Mouse (Mus musculus): Measurements from ENCODE around the gene Golga5.

Golga5 gene

DNA sequence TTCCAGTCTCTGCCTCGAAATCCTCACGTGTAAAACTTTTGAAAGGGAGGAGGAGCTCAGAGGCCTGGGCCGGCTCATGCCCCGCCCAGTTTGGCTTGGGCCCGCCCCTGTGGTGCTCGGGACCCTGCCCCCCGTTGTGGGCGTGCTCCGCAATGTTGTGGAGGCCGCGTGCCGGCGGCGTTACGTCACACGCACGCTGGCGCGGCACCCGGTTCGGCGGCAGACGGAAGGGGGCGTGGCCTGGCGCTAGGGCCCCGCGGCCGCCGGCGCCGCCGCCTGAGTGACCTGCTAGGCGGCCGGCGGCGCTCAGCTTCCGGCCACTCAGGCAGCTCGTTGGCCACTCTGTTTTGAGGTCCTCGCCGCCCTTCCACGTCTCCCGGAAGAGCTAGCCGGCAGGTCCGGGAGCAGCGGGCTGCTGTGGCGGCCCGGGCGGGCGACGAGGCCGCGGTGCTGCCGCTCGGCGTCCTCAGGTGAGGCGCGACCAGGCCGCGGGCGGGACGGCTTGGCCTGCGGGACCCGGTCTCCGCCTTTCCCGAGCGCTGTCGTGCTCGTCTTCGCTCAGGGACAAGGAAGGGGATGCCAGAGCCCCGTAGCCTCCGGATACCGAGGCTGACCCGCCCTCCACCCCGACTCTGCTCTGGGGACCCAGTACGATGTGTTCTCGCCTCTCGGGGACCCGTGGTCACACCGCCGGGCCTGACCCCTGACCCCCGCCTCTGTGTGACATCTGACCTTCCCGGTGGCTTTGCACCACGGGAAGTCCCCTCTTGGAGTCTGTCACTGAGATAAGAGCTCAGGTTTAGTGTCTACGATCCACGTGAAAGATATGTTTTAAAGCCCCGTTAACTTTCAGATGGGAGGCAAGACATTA lies at the start of gene Golga5:
Gene Golga5, plus strand, starts transcription at position 242 of the 871 bp plus-strand sequence.
- peak; percentile 98 for DNase-seq (ENCODE audit: low spot score)

DNA sequence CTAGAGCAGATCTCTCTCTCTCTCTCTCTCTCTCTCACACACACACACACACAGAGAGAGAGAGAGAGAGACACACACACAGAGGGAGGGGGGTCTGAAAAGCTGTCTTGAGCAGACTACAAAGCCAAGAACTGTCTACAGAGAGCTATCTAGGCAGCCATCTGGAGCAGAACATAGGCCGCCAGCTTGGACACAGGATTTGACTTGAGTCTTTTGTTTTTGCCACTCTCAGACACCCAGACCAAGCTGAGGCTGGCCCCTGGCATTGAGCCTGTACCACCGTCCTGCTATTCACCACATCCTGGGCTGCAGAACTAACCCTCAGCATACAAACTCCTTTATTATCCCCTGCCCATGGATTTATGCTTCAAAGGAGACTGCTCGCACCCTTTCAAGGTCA lies 49.4 kb upstream of the Golga5 start:
- DNase-seq (ENCODE audit: low spot score): no peak

DNA sequence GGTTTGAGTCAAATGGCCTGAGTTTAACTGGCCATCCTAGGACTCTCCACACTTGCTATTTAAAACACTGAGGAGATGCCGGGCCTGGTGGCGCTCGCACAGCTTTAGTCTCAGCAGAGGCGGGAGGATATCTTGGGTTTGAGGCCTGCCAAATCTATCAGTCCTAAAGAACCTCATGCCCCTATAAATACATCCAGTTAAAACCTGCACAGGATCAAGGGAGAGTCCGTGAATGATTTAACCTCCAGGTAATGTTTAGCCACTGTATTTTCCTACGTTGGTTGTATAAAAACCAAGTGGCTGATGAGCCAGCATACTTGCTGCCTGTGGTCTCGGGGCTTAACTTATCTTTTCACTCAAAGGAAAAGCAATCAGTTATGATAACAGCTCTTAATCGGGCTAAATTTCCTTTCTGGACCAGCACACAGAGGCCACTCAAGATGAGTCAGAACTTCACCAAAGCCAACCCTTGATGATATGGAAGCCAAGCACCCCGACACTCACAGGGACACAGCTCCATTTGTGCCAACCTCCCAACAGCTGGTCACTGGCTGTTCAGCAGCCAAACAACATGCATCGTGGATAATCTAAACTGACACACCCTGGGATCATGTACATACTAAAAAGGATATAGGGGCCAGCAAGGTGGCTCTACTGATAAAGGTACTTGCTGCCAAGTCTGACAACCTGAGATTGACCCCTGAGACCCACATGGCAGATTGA lies 48.6 kb upstream of the Golga5 start:
- no peak for DNase-seq (ENCODE audit: low spot score)

DNA sequence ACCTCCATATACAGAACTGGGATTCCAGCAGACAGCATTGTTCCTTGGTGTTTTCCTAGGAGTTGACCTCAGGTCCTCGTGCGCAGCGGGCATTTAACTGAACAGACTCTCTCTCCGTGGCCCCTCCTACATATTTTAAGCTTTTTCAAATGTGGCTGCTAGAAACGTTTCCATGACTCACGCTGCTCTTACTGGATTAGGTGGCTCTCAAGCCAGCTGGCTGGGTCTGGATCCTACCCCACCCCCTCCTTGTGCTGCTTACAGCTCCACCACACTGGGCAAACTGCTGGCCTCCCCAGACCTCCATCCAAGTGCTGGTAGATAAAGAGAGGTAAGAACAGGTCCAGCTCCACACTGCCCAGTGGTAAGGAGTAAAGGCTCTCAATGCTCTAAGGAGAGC lies 46.9 kb upstream of the Golga5 start:
- DNase-seq (ENCODE audit: low spot score): no peak

DNA sequence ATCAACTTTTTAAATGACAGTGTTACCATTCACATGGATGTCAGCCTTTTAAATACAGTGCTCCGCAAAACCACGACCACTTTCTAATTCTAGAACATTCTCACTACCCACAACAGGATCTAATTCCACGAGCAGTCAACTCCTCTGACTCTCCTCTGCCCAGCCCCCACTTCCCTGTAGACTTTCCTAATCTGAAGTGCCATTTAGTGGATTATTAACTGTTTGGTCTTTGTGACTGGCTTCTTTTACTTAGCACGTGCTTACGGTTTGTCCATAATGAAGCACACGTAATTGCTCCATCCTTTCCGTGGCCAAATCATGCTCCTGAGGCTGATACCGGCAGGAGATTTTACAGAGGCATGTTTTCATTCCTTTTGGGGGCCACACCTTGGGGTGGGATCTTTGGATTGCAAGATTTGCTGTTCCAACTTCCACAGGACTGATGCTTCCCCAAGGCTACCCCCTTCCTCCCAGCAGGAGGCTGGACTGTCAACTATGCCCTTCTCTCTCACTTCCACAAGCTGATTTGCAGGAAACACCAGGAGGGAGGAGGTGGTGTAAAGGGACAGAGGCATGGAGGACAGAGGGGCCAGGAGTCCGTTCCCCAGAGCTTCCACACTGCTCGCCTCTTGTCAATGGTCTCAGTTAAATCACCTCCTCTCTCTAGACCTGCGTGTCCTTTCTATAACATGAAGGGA lies 46.2 kb upstream of the Golga5 start:
- DNase-seq (ENCODE audit: low spot score): no peak

DNA sequence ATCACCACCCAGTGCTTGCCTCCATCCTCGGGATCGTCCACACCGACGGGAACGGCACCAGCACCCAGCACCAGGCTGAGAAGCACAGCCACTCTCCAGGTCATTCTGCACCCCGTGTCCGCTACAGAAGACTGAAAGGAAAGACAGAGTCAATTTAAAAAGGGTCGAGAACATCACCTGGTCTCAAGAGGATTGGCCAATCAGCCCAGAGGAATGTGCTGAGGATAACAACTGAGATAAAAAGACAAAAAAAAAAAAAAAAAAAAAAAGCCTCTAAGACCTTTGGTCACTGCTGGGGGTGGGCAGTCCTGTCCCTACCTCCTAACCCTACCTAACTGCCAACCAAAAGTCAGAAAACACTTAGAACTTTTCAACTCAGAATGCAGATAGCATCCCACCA lies 45.3 kb upstream of the Golga5 start:
- DNase-seq (ENCODE audit: low spot score): no peak

DNA sequence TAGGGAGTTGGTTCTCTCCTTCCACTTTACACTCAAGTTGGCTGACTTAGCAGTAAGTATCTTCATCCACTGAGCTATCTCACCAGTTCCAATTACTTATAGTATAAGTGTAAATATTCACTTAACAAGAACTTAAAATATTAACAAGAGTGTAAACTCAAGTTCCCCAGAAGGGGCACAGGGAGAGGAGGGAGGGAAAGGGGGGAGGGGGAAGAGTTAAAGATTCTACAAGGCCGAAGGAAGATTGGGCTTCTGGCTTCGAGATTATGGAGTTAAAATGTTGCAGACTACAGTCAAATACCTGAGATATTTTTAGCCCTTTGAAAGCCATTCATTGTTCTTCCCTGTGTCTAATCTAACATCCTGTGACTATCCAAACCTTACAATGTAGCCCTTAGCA lies 44.5 kb upstream of the Golga5 start:
- DNase-seq (ENCODE audit: low spot score): no peak

DNA sequence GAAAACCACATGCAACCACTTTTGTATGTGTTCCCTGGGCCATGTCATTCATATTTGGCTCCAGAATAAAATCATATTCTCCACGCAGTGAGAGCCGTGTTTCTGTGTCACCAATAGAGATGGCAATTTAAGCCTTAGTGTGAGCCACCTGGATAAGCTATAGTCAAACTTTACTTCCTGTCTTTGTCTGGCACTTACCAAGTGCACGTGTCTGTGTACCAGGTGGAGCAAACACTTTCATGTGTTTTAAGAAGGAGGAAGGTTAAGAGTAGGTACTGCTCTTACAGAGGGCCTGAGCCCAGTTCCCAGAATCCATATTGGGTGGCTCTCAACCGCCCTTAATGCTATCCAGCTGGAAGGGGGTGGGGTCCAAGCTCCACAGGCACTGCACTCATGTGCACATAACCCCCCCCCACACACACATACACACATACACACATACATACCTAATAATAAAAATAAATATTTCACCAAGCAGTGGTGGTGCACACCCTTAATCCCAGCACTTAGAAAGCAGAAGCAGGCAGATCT lies 43.8 kb upstream of the Golga5 start:
- DNase-seq (ENCODE audit: low spot score): no peak

DNA sequence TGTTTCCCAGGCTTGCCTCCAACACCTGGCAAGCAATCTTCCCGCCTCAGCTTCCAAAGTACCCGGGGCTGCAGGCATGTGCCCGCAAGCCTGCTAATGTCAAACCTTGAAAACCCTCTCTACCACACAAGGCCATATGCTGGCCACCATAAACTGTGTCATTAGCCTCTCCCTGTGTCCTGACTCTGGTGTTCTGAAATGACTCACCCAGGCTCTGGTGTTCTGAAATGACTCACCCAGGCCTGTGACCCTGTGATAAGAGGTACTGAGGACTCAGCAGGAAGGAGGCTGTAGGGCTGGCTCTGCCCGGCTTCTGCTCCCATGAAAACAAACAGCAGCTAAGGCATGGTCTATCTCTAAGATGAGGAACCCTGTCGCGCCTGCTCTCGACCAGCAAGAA lies 42.6 kb upstream of the Golga5 start:
- DNase-seq (ENCODE audit: low spot score): no peak

DNA sequence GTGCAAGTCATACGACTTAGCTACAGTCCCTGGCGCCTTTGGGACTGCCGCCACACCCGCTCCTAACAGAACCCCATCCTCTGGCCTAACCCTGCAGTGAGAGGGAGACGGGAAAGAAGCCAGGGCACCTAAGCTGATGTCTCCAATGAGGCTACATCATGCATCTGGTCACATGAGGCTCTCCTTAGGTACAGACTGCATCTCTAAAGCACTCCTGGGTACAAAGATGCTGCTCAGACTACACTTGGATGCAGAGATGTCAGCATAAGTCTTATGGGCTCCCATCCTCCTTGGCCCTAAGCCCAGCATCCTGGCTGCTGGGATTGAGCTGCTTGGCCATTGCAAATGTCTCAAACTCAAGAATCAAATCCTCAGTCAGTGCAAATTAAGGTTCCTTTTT lies 39.3 kb upstream of the Golga5 start:
- DNase-seq (ENCODE audit: low spot score): no peak

DNA sequence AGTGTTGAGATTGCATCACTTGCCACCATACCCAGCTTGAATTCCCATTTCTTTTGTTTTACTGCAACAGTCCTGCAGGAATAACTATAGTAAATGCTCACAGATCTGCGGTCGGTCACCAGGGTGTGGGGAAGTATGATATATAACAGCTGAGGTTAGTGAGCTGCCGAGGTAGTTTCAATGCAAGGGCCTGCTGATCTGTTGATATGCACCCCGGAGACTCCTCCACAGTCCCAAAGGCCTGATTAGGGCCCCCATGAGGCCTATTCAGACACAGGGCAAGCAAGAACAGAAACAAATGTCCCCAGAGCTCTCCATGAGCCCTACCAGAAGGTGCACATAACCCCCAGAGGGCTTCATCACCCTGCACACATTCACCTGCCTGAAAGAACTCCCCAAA lies 38.7 kb upstream of the Golga5 start:
- no peak for DNase-seq (ENCODE audit: low spot score)

DNA sequence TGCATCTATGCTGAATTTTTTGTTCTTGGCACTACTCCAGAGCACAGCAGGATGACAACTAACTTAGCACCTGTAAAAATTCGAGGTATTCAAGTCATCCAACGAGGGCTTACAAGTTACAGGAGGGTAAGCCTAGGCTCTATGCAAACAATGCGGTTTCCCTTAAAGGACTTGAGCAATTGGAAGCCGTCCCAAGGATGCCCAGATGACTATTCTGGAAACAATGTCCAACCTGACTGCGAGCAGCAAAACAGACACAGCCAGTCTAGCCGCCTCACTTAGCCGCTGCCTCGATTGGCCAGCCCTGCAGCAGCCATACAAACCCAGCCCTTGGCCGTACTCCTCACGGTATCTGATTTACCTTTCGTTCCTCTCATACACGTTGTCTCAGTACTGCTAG lies 36.7 kb upstream of the Golga5 start:
- DNase-seq (ENCODE audit: low spot score): no peak

DNA sequence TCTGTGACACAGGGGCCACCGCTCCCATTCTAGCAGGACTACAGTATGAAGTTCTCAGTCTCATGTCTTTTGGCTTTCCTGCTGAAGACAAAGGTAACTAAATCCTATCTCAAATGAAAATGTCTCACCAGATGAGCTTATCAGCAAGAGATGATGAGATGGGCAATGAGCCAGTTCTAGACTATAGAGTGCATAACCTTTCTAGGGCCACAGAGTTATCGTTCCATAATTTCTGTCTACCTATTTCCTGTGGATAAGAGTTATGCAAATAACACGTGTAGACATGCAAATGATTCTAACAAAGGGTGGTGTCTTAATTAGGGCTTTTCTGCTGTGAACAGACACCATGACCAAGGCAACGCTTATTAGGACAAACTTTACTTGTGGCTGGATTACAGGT lies 34.8 kb upstream of the Golga5 start:
- no peak for DNase-seq (ENCODE audit: low spot score)

DNA sequence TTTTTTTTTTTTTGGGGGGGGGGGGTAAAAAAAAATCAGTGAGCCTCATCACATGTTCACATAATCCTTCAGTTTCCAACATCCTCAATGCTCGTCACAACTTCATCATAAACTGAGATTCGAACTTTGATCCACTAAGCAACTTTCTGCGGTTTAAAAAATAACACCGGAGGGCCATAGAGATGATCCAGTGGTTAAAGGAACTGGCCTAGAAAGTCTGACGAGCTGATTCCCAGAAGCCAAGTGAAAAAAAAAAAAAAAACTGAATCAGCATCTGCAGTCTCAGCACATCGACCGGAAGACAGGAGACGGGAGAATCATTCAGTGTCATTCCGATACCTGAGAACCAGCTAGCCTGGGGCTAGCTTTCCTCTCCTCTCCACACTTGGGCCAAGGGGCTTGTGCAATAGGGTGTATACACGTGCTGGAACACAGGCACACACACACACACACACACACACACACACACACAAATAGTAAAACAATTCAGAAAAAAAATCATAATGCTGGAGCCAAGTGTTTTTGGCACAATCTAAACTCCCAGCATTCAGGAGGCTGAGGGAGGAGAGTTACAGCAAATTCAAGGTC lies 31.9 kb upstream of the Golga5 start:
- no peak for DNase-seq (ENCODE audit: low spot score)

DNA sequence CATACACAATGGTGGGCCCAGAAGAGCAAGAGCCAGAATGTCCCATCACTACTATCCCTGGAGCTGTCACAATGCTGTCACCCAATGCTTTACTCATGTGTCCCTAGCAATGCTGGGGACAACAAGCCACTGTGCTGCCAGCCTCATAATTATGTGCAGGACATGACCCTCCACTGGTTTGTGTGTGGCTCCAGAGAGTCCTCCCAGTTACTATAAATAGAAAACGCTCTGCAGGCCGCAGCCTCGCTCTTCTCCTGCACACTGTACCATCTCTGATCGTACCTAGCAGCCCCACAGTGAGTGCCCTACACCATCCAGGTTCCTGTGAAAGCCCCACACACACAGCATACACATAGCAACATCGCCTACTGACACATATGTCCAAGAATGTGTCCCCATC lies 31.0 kb upstream of the Golga5 start:
- DNase-seq (ENCODE audit: low spot score): no peak

DNA sequence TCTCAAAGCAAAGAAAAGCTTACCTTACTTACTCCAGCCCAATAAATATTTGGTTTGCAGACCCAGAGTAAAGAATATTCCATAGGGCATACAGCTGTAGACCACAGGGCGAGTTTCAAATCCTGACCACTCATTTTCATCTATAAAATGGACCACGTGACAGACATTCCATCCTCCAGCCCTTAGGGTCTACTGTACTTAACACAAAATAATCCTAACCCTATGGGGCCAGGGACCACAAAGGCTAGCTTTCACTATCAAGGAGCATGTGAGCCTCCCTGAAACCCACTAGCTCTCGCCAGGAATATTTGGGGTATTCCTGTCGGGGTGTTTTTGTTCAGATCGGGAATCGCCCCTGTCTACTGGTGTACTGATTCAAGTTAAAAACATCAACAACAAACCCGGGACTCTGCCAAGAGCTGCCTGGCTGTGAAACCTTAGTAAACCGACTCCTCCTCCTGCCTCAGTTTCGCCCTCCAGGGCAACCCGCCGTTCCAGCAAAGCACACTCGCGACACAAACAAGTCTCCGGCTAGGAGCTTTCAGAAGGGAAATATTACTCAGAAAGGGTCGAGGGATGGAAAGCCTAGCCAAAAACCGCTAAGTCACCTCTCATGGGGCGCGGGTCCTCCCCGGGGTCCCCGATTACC lies 29.8 kb upstream of the Golga5 start:
- no peak for DNase-seq (ENCODE audit: low spot score)

DNA sequence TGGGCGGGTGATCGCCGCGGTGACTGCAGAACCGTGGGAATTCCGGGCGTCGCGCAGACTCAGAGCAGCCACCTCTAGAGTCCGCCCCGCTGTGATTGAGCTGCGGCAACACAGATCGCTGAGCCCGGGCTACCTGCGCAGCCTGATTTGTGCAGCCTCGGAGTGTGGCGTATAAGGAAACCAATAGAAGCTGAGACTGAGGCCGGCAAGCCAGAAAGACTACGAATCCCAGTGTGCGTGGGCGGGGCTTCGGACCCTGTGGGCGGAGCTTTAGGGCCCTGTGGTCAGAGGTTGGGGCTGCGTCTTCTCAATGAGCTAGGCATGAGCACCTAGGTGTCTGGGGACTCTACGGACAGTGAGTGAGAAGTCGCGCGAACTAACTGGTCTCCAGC lies 29.3 kb upstream of the Golga5 start, which contains the start of gene Lgmn:
Gene Lgmn, minus strand, starts transcription at position 182 of the 392 bp plus-strand sequence.
- DNase-seq (ENCODE audit: low spot score): peak; percentile 98

DNA sequence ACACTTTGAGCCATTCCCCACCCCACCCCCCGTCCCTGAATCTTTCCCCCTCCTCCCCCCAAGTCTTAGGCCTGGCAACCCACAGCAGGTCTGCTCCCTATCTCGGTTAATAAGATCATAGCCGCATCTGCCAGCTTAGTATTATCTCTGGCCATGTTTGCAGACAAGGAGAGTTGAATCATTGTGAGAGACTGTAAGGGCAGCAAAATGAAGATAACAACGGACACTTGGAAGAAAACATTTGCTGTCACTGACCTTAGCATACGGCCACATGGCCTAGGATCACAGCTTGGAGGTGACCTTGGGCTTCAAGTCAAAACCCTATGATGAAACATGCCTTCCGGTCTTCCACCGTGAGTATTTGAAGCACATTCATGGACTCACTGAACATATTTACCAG lies 28.4 kb upstream of the Golga5 start:
- DNase-seq (ENCODE audit: low spot score): no peak

DNA sequence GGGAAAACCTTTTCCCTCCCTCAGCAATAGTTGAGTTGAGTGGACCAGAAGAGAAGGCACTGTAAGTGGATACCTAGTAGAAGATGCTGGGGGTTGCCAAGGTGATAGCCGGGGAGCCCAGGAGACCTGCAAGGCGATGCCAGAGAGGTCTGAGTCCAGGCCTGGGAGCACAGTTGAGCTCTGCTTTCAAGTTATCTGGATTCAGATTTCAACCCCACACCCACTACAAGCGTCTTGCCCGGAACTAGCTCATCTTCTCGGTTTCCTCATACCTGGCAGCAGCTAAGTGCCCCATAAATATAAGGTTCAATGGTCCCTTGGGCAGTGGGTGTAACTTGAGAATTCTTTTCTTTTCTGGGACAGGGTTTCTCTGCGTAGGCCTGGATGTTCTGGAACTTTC lies 27.8 kb upstream of the Golga5 start:
- no peak for DNase-seq (ENCODE audit: low spot score)

DNA sequence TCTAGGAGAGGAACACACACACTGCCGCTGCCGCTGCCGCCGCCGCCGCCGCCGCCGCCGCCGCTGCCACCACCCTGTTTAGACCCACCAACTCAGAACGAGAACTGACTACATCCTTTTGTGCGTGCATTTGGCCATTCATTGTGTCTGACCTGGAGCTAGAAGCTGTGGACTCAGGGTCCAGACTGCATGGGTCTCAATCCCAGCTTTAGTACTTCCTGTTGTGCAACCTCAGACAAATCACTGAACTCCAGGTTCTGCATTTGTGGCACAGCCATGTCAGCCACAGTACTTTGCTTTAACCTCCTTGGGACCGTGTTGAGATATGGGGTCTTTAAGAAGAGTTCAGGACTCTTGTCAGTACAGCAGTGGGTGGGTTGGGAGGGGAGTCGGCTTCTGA lies 26.3 kb upstream of the Golga5 start:
- no peak for DNase-seq (ENCODE audit: low spot score)

DNA sequence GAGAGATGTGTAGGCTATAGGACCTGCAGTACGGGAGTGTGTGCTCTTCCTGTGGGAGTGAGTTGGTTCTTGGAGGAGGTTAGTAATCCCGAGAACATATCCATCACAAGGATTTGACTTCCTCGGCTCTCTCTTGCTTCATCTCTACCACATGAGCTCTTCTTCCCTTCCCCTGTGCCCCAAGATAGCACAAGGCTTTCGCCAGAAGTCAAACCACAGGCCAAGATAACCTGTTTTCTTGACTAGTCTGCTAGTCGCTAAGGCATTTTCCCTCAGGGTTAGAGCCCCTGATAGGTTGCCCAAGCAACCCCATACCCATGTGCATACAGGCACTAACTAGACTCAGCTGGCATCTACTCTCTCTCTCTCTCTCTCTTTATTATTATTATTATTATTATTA lies 25.3 kb upstream of the Golga5 start:
- no peak for DNase-seq (ENCODE audit: low spot score)

DNA sequence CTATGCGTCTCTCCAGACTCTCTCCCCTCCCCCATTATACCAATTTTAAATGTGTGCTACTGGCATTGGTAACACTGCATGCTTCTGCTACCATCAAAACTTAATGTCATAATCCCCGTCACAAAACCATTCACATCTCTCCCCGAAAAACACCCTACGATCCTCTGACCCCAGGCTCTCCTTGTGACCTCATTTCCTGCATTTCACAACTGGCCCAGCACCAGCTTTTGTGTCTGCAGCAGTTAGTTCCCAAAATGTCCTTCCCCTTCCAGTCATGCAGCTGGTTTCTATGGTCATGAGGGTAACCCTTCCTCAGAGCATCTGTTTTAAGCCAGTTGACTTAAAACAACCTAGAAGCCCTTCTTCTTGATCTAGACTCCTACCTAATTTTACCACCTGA lies 23.5 kb upstream of the Golga5 start:
- no peak for DNase-seq (ENCODE audit: low spot score)

All from embryo, embryonic 10 days (tissue).